Mouse (Mus musculus): ENCODE measurements around the gene Gata3. TPM values are rescaled to one million over a fixed set of nuclear protein-coding genes. Genes with fewer than 3 reads are reported as not detected.

Gata3 gene
- 103 and 117 TPM in 2 replicates for polyA plus RNA-seq (2015; fragmentation: Nextera tagmentation; extraction: Ambion mirVana)

DNA sequence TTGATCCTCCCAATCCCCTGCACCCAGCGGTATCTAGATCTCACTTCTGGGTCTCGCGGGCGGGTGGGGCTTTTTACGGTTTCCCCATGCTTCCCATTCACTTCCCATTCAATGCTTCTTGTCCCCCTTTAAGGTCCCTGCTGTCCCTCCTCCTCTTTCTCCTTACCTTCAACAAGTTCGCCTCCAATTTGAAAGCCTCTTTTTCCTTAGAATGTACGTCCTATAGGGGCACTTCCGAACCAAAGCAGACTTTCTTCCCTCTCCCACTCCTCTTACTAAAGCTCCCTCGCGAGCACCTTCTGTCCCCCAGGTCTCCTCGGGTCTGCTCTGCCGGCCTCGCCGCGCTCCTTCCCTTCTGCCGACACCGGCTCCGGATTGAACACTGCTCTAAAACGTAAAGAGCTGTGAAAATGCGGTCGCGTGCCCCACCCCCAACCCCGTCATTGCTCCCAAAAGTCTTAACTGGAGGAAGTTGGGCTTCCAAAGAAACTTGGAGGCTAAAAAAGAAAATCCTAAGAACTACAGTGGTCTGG lies at the start of gene Gata3:
Gata3 (minus strand) TSS at position 384 of the 533 bp plus-strand sequence.
- WGBS = 1% methylated on average over 23 of the region's 23 CpGs
- Histone ChIP-seq H3K9me3 (ENCODE audit: low read length) (no peaks in the 10 kb centered on the region), H3K9ac (replicated peaks; ENCODE audit: low read length) (peak within 1 kb of the TSS; percentile 55), H3K36me3 (ENCODE audit: insufficient read depth, low read length) (no peaks in the 10 kb centered on the region), H3K4me3 (ENCODE audit: low read length) (peak within 1 kb of the TSS; percentile 39), H3K27me3 (ENCODE audit: insufficient read depth, low read length) (peaks cover 92% of the 10 kb centered on the region), H3K27ac (ENCODE audit: low read length) (peak within 1 kb of the TSS; percentile 80), H3K4me2 (replicated peaks; ENCODE audit: low read depth, low read length) (peak within 1 kb of the TSS; percentile 48), H3K4me1 (ENCODE audit: insufficient read depth, low read length) (no peaks in the 10 kb centered on the region)
- ATAC-seq (ENCODE audit: low FRiP score, low TSS enrichment) = no peak

DNA sequence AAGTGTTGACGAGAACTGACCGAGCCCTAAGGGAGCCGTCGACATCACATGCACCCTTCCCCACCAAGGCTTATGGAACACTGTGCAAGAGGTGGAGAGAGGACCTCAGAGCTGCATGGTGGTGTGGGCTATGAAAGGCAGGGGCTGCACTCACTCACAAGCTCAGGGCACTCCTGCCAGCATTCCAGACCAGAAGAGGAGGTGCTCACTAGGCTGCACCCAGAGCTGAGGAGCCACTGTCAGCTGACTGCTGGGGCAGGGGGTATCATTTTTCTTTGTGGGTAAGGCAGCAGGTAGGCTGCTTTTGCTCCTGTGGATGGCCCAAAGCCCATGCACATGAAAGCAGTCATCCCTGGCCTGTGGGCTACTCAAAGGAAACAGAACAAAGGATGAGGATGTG lies 49.4 kb upstream of the Gata3 start:
- Histone ChIP-seq H3K9me3 (ENCODE audit: low read length) (no peaks in the 10 kb centered on the region), H3K36me3 (ENCODE audit: insufficient read depth, low read length) (no peaks in the 10 kb centered on the region; the same call in 1 of the 2 replicates), H3K4me3 (ENCODE audit: low read length) (no peak overlapping the region), H3K9ac (replicated peaks; ENCODE audit: low read length) (no peak overlapping the region), H3K4me1 (ENCODE audit: insufficient read depth, low read length) (no peaks in the 10 kb centered on the region), H3K27me3 (ENCODE audit: insufficient read depth, low read length) (no peaks in the 10 kb centered on the region), H3K27ac (ENCODE audit: low read length) (no peak overlapping the region), H3K4me2 (replicated peaks; ENCODE audit: low read depth, low read length) (no peak overlapping the region)
- WGBS = 74% methylated on average over 4 of the region's 4 CpGs
- peak; percentile 60 for ATAC-seq (ENCODE audit: low FRiP score, low TSS enrichment)

DNA sequence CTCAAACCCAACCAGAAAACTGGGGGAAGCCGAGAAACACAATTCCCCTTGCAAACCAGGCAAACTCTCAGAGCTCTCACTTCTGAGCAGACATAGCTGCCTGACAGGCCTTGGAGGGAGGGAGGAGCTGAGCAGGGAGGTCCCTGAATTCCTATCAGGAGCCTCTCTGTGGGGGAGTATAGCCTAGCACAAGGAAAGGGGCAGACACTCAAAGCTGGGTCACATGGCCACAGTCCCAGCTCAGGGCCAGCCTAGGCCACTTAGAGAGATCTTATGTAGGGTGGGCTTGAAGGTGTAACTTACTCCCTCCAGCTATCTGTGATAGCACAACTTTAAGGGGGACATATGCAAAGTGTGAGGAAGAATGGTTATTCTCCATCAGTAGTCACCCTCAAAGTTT lies 46.1 kb upstream of the Gata3 start:
- Histone ChIP-seq H3K36me3 (ENCODE audit: insufficient read depth, low read length) (no peaks in the 10 kb centered on the region; the same call in 1 of the 2 replicates), H3K4me3 (ENCODE audit: low read length) (no peak overlapping the region), H3K27ac (ENCODE audit: low read length) (no peak overlapping the region), H3K9ac (replicated peaks; ENCODE audit: low read length) (no peak overlapping the region), H3K4me2 (replicated peaks; ENCODE audit: low read depth, low read length) (no peak overlapping the region), H3K9me3 (ENCODE audit: low read length) (no peaks in the 10 kb centered on the region), H3K27me3 (ENCODE audit: insufficient read depth, low read length) (no peaks in the 10 kb centered on the region), H3K4me1 (ENCODE audit: insufficient read depth, low read length) (no peaks in the 10 kb centered on the region)
- ATAC-seq (ENCODE audit: low FRiP score, low TSS enrichment) = peak; percentile 72
- 33% methylated on average over 1 of the region's 1 CpGs for WGBS

GRCm38 (mm10) chr2:9926905-9927283 lies 37.1 kb upstream of the Gata3 start:
- Histone ChIP-seq H3K4me3 (ENCODE audit: low read length) (no peak overlapping the region), H3K9me3 (ENCODE audit: low read length) (no peaks in the 10 kb centered on the region), H3K4me1 (ENCODE audit: insufficient read depth, low read length) (0 out of 2 replicates have a peak, but pooled peaks cover 4% of the 10 kb centered on the region), H3K27me3 (ENCODE audit: insufficient read depth, low read length) (no peaks in the 10 kb centered on the region), H3K9ac (replicated peaks; ENCODE audit: low read length) (no peak overlapping the region), H3K27ac (ENCODE audit: low read length) (no peak overlapping the region), H3K4me2 (replicated peaks; ENCODE audit: low read depth, low read length) (no peak overlapping the region), H3K36me3 (ENCODE audit: insufficient read depth, low read length) (0 out of 2 replicates have a peak, but pooled peaks cover 4% of the 10 kb centered on the region)
- ATAC-seq (ENCODE audit: low FRiP score, low TSS enrichment) = no peak
- WGBS = 89% methylated on average over 4 of the region's 4 CpGs

GRCm38 (mm10) chr2:9926194-9926904 lies 36.5 kb upstream of the Gata3 start:
- Histone ChIP-seq H3K4me2 (replicated peaks; ENCODE audit: low read depth, low read length) (no peak overlapping the region), H3K27ac (ENCODE audit: low read length) (peak overlapping the region; percentile 48; the same call in 1 of the 2 replicates), H3K4me1 (ENCODE audit: insufficient read depth, low read length) (0 out of 2 replicates have a peak, but pooled peaks cover 4% of the 10 kb centered on the region), H3K4me3 (ENCODE audit: low read length) (no peak overlapping the region), H3K27me3 (ENCODE audit: insufficient read depth, low read length) (no peaks in the 10 kb centered on the region), H3K9ac (replicated peaks; ENCODE audit: low read length) (0 out of 2 replicates have a peak overlapping the region, but pooled peaks have one; percentile 31), H3K9me3 (ENCODE audit: low read length) (no peaks in the 10 kb centered on the region), H3K36me3 (ENCODE audit: insufficient read depth, low read length) (0 out of 2 replicates have a peak, but pooled peaks cover 4% of the 10 kb centered on the region)
- ATAC-seq (ENCODE audit: low FRiP score, low TSS enrichment) = peak; percentile 54; the same call in 1 of the 2 replicates
- WGBS = 44% methylated on average over 7 of the region's 7 CpGs

GRCm38 (mm10) chr2:9918691-9919471 lies 29.0 kb upstream of the Gata3 start:
- H3K9ac ChIP-seq (replicated peaks; ENCODE audit: low read length) = no peak overlapping the region; the same call in 1 of the 2 replicates
- H3K36me3 ChIP-seq (ENCODE audit: insufficient read depth, low read length) = peaks cover 15% of the 10 kb centered on the region
- H3K27me3 ChIP-seq (ENCODE audit: insufficient read depth, low read length) = no peaks in the 10 kb centered on the region
- no peak overlapping the region for H3K4me3 ChIP-seq (ENCODE audit: low read length)
- 67% methylated on average over 17 of the region's 17 CpGs for WGBS
- peaks cover 9% of the 10 kb centered on the region for H3K4me1 ChIP-seq (ENCODE audit: insufficient read depth, low read length)
- H3K9me3 ChIP-seq (ENCODE audit: low read length) = no peaks in the 10 kb centered on the region
- ATAC-seq (ENCODE audit: low FRiP score, low TSS enrichment) = peak; percentile 92
- H3K4me2 ChIP-seq (replicated peaks; ENCODE audit: low read depth, low read length) = peak overlapping the region; percentile 21
- peak overlapping the region; percentile 90 for H3K27ac ChIP-seq (ENCODE audit: low read length)

DNA sequence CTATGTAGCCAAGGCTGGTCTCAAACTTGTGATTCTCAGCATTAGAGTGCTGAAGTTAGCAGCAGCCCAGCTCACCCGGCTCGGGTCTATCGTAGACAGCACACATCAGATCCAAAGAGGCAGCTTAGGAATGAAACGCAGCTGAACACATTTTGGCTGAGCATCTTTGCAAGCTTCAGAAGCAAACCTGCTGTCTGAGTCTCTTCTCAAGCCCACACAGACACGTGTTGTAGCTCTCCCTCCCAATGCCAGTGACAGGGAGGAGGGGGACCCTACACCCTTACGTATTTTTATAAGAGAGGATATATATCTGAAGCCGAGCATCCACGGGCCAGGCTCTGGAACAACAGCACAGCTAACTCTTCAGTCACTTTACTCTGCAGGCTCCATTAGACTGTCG lies 27.8 kb upstream of the Gata3 start:
- no peaks in the 10 kb centered on the region for H3K9me3 ChIP-seq (ENCODE audit: low read length)
- WGBS = 84% methylated on average over 9 of the region's 9 CpGs
- no peak overlapping the region for H3K9ac ChIP-seq (replicated peaks; ENCODE audit: low read length)
- H3K4me1 ChIP-seq (ENCODE audit: insufficient read depth, low read length) = peaks cover 9% of the 10 kb centered on the region
- no peak overlapping the region for H3K4me3 ChIP-seq (ENCODE audit: low read length)
- no peak overlapping the region for H3K4me2 ChIP-seq (replicated peaks; ENCODE audit: low read depth, low read length)
- peaks cover 15% of the 10 kb centered on the region for H3K36me3 ChIP-seq (ENCODE audit: insufficient read depth, low read length)
- H3K27me3 ChIP-seq (ENCODE audit: insufficient read depth, low read length) = no peaks in the 10 kb centered on the region
- ATAC-seq (ENCODE audit: low FRiP score, low TSS enrichment) = no peak
- H3K27ac ChIP-seq (ENCODE audit: low read length) = 0 out of 2 replicates have a peak overlapping the region, but pooled peaks have one; percentile 34

DNA sequence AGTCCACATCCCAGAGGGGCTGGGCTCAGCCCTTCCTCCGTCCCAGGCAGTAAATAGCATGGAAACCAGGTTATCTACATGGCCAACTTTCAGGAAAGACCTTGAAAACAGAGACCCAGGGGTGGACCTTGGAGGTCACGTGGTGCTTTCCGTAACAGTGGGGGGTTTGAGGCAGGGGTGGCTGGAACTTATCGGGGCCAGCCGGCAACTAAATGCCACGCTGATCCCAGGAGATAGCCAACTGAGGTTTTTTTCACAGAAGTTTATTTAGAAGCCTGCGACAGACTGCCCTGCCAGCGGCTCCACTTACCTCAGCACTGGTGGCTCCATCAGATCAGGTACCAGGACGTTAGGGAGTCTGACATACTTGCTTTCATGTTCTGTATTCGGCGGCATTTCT lies 16.2 kb upstream of the Gata3 start:
- Histone ChIP-seq H3K9me3 (ENCODE audit: low read length) (no peaks in the 10 kb centered on the region), H3K4me1 (ENCODE audit: insufficient read depth, low read length) (peaks cover 5% of the 10 kb centered on the region; the same call in 1 of the 2 replicates), H3K36me3 (ENCODE audit: insufficient read depth, low read length) (no peaks in the 10 kb centered on the region), H3K9ac (replicated peaks; ENCODE audit: low read length) (peak overlapping the region; percentile 2), H3K27me3 (ENCODE audit: insufficient read depth, low read length) (0 out of 2 replicates have a peak, but pooled peaks cover 5% of the 10 kb centered on the region), H3K4me3 (ENCODE audit: low read length) (peak overlapping the region; percentile 32), H3K27ac (ENCODE audit: low read length) (peak overlapping the region; percentile 29; the same call in 1 of the 2 replicates), H3K4me2 (replicated peaks; ENCODE audit: low read depth, low read length) (peak overlapping the region; percentile 37)
- 0 out of 2 replicates have a peak, but pooled peaks have one; percentile 20 for ATAC-seq (ENCODE audit: low FRiP score, low TSS enrichment)
- 7% methylated on average over 11 of the region's 11 CpGs for WGBS

DNA sequence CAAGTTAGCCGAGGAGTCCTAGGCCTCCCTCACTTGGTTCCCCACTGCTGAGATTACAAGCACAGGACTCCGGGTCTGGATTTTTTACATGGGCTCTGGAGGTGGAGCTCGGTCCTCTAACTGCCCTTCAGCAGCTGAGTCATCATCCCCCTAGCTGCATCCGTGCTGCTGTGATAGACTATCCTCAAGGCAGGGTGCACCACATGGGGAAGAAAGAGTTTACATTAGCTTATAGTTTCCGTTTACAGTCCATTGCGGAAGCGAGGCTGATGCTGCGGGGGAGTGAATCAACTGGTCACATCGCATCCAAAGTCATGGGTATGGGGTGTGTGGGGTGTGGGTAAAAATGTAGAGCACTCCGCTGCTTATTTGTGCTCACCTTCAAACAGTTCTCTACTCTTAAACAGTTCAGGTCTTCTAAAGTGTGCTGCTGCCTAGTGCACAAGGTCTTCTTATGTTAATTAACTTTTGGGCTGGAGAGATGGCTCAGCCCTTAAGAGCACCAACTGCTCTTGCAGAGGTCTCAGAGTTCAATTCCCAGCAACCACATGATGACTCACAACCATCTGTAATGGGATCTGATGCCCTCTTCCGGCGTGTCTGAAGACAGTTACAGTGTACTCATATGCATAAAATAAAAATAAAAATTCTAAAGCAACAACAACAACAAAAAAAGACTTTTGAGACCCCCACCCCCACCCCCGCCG lies 14.2 kb upstream of the Gata3 start:
- no peaks in the 10 kb centered on the region for H3K36me3 ChIP-seq (ENCODE audit: insufficient read depth, low read length)
- no peak overlapping the region for H3K9ac ChIP-seq (replicated peaks; ENCODE audit: low read length)
- peaks cover 5% of the 10 kb centered on the region; the same call in 1 of the 2 replicates for H3K4me1 ChIP-seq (ENCODE audit: insufficient read depth, low read length)
- H3K27ac ChIP-seq (ENCODE audit: low read length) = no peak overlapping the region
- no peaks in the 10 kb centered on the region for H3K9me3 ChIP-seq (ENCODE audit: low read length)
- peaks cover 13% of the 10 kb centered on the region for H3K27me3 ChIP-seq (ENCODE audit: insufficient read depth, low read length)
- 58% methylated on average over 14 of the region's 14 CpGs for WGBS
- no peak overlapping the region for H3K4me2 ChIP-seq (replicated peaks; ENCODE audit: low read depth, low read length)
- H3K4me3 ChIP-seq (ENCODE audit: low read length) = no peak overlapping the region
- no peak for ATAC-seq (ENCODE audit: low FRiP score, low TSS enrichment)

Measured in kidney, embryonic 16.5 days (tissue).